22 mouse cellular contexts compared by ENCODE assay signal in genomic region chr5:119235884-119236283, GRCm38 (mm10).
DNase-seq lines count a peak whose midpoint lies in the region; ATAC-seq and TF ChIP-seq lines count a peak whose summit lies in the region.
"Had no signal": no experiment of that assay in that cellular context is flagged by ENCODE, and none has a peak within 500 bp of the region (broad histone marks: within the 10 kb centered on the region; RNA-seq: fewer than 3 reads in every experiment).

No protein-coding gene starts in this region.

- H3K27me3 ChIP-seq in embryonic facial prominence, embryonic 13.5 days, result no peaks in the 10 kb centered on the region
- H3K27me3 ChIP-seq in embryonic facial prominence, embryonic 10.5 days (replicated peaks; ENCODE audit: low read depth, poor library complexity, severe bottlenecking), result no peaks in the 10 kb centered on the region
- no peaks in the 10 kb centered on the region for H3K27me3 ChIP-seq in kidney, embryonic 14.5 days (ENCODE audit: control insufficient read depth, insufficient read depth, low read length)
- no peaks in the 10 kb centered on the region for H3K27me3 ChIP-seq in embryonic facial prominence, embryonic 14.5 days (replicated peaks; ENCODE audit: control insufficient read depth, insufficient read depth, low read length)
- H3K27me3 ChIP-seq in stomach, postnatal 0 days (ENCODE audit: control insufficient read depth, insufficient read depth, low read length), result no peaks in the 10 kb centered on the region
- H3K27me3 ChIP-seq: CH12.LX had no signal

- no peaks in the 10 kb centered on the region for H3K36me3 ChIP-seq in embryonic facial prominence, embryonic 13.5 days
- H3K36me3 ChIP-seq in embryonic facial prominence, embryonic 10.5 days (replicated peaks), result no peaks in the 10 kb centered on the region
- H3K36me3 ChIP-seq in kidney, embryonic 14.5 days (ENCODE audit: control insufficient read depth, insufficient read depth, low read length), result no peaks in the 10 kb centered on the region
- no peaks in the 10 kb centered on the region for H3K36me3 ChIP-seq in embryonic facial prominence, embryonic 14.5 days (ENCODE audit: control insufficient read depth, insufficient read depth, low read length)
- H3K36me3 ChIP-seq in stomach, postnatal 0 days (ENCODE audit: control insufficient read depth, insufficient read depth, low read length), result no peaks in the 10 kb centered on the region
- H3K36me3 ChIP-seq: G1E had no signal

- 68% methylated on average over 10 of the region's 10 CpGs for WGBS in embryonic facial prominence, embryonic 13.5 days
- 91% methylated on average over 10 of the region's 10 CpGs for WGBS in embryonic facial prominence, embryonic 10.5 days
- 66% methylated on average over 10 of the region's 10 CpGs for WGBS in kidney, embryonic 14.5 days
- 69% methylated on average over 10 of the region's 10 CpGs for WGBS in embryonic facial prominence, embryonic 14.5 days
- WGBS in stomach, postnatal 0 days, result 60% methylated on average over 10 of the region's 10 CpGs

- no peak overlapping the region for H3K27ac ChIP-seq in embryonic facial prominence, embryonic 13.5 days
- no peak overlapping the region for H3K27ac ChIP-seq in embryonic facial prominence, embryonic 10.5 days (replicated peaks)
- no peak overlapping the region for H3K27ac ChIP-seq in kidney, embryonic 14.5 days (ENCODE audit: low read depth, low read length)
- no peak overlapping the region for H3K27ac ChIP-seq in embryonic facial prominence, embryonic 14.5 days (replicated peaks; ENCODE audit: low read depth, low read length)
- no peak overlapping the region for H3K27ac ChIP-seq in stomach, postnatal 0 days (replicated peaks)

- no peak for TF ChIP-seq EP300 in stomach, postnatal 0 days (optimal IDR thresholded peaks at IDR 0.05)

- TF ChIP-seq CTCF in stomach, postnatal 0 days (IDR thresholded peaks at IDR 0.05; ENCODE audit: low read depth), result no peak

- no peaks in the 10 kb centered on the region for H3K9me3 ChIP-seq in embryonic facial prominence, embryonic 13.5 days
- no peaks in the 10 kb centered on the region for H3K9me3 ChIP-seq in embryonic facial prominence, embryonic 10.5 days
- no peaks in the 10 kb centered on the region for H3K9me3 ChIP-seq in kidney, embryonic 14.5 days (ENCODE audit: control insufficient read depth, low read length)
- H3K9me3 ChIP-seq in embryonic facial prominence, embryonic 14.5 days (ENCODE audit: control insufficient read depth, low read length), result no peaks in the 10 kb centered on the region
- no peaks in the 10 kb centered on the region for H3K9me3 ChIP-seq in stomach, postnatal 0 days (ENCODE audit: control insufficient read depth, low read length)

- 0 out of 2 replicates have a peak, but pooled peaks have one; percentile 15 for ATAC-seq in embryonic facial prominence, embryonic 13.5 days (ENCODE audit: insufficient number of reproducible peaks, insufficient read depth, low FRiP score, low TSS enrichment, low read depth)
- ATAC-seq in kidney, embryonic 14.5 days (ENCODE audit: low FRiP score, low TSS enrichment), result 0 out of 2 replicates have a peak, but pooled peaks have one; percentile 4
- peak; percentile 53; the same call in 1 of the 2 replicates for ATAC-seq in embryonic facial prominence, embryonic 14.5 days (ENCODE audit: low read depth)
- 0 out of 2 replicates have a peak, but pooled peaks have one; percentile 4 for ATAC-seq in stomach, postnatal 0 days (ENCODE audit: low FRiP score, low TSS enrichment)
- ATAC-seq: activated CD4-positive, CD25-positive, alpha-beta regulatory T cell, adult 4 months; CD4-positive, CD25-positive, alpha-beta regulatory T cell, adult 4 months; Patski had no signal

- H3K4me3 ChIP-seq in embryonic facial prominence, embryonic 13.5 days, result no peak overlapping the region
- no peak overlapping the region for H3K4me3 ChIP-seq in embryonic facial prominence, embryonic 10.5 days
- H3K4me3 ChIP-seq in kidney, embryonic 14.5 days (ENCODE audit: low read length), result no peak overlapping the region
- H3K4me3 ChIP-seq in embryonic facial prominence, embryonic 14.5 days (ENCODE audit: low read depth, low read length), result no peak overlapping the region
- no peak overlapping the region for H3K4me3 ChIP-seq in stomach, postnatal 0 days (ENCODE audit: low read depth, low read length)

- no peak overlapping the region for H3K4me2 ChIP-seq in embryonic facial prominence, embryonic 13.5 days
- H3K4me2 ChIP-seq in kidney, embryonic 14.5 days (replicated peaks; ENCODE audit: low read depth, low read length), result no peak overlapping the region
- no peak overlapping the region for H3K4me2 ChIP-seq in embryonic facial prominence, embryonic 14.5 days (ENCODE audit: low read depth, low read length)
- no peak overlapping the region for H3K4me2 ChIP-seq in stomach, postnatal 0 days (replicated peaks; ENCODE audit: low read depth)

- no peak overlapping the region for H3K9ac ChIP-seq in embryonic facial prominence, embryonic 13.5 days
- no peak overlapping the region for H3K9ac ChIP-seq in kidney, embryonic 14.5 days (ENCODE audit: low read depth, low read length)
- no peak overlapping the region for H3K9ac ChIP-seq in embryonic facial prominence, embryonic 14.5 days (ENCODE audit: low read depth, low read length)
- no peak overlapping the region for H3K9ac ChIP-seq in stomach, postnatal 0 days (ENCODE audit: low read length)

- H3K4me1 ChIP-seq in embryonic facial prominence, embryonic 13.5 days, result no peaks in the 10 kb centered on the region
- H3K4me1 ChIP-seq in embryonic facial prominence, embryonic 10.5 days, result peaks cover 4% of the 10 kb centered on the region; the same call in 1 of the 2 replicates
- H3K4me1 ChIP-seq in kidney, embryonic 14.5 days (ENCODE audit: control insufficient read depth, insufficient read depth, low read length), result no peaks in the 10 kb centered on the region
- no peaks in the 10 kb centered on the region for H3K4me1 ChIP-seq in embryonic facial prominence, embryonic 14.5 days (ENCODE audit: control insufficient read depth, insufficient read depth, low read length)
- H3K4me1 ChIP-seq in stomach, postnatal 0 days (replicated peaks; ENCODE audit: control insufficient read depth, insufficient read depth), result no peaks in the 10 kb centered on the region

- no peak for DNase-seq in embryonic facial prominence, embryonic 10.5 days (ENCODE audit: low spot score)
- DNase-seq in kidney, adult 11 months, result no peak
- peak; percentile 68 for DNase-seq in embryonic facial prominence, embryonic 14.5 days (ENCODE audit: low spot score)
- no peak for DNase-seq in stomach, postnatal 0 days (ENCODE audit: low spot score)
- DNase-seq in thymus, adult 18-20 months, result no peak
- DNase-seq in left cerebral cortex, adult 9 months (ENCODE audit: low spot score in 2 of 2), result no peak
- DNase-seq: adrenal gland, adult 2 months; adrenal gland, adult 8-10 months; adrenal gland, postnatal 10 days; adrenal gland, postnatal 14 days; adrenal gland, postnatal 25 days; adrenal gland, postnatal 36 days; B cell, adult 2 months; cerebellum, adult 11 months; cerebellum, adult 11-12 months had no signal
